Mouse (Mus musculus): ENCODE measurements around the gene Pkd2l1. TPM values are rescaled to one million over a fixed set of nuclear protein-coding genes. Genes with fewer than 3 reads are reported as not detected.

Gene Pkd2l1
- polyA plus RNA-seq, 1 experiment: not detected

GRCm38 (mm10) chr19:44157005-44157404, 35.2 kb downstream of the Pkd2l1 start:
- H3K36me3 ChIP-seq (ENCODE audit: control insufficient read depth, insufficient read depth): no peaks in the 10 kb centered on the region
- H3K4me3 ChIP-seq (ENCODE audit: insufficient read depth, poor library complexity, severe bottlenecking): no peak overlapping the region
- H3K79me2 ChIP-seq (ENCODE audit: control insufficient read depth, insufficient read depth): no peaks in the 10 kb centered on the region
- no peak overlapping the region for H3ac ChIP-seq (ENCODE audit: control insufficient read depth, insufficient read length, low read depth)
- H3K27me3 ChIP-seq (ENCODE audit: control insufficient read depth, insufficient read depth, insufficient read length): peaks cover 29% of the 10 kb centered on the region
- TF ChIP-seq USF1 (IDR thresholded peaks at IDR 0.05; ENCODE audit: low read depth): no peak
- H3K79me3 ChIP-seq (ENCODE audit: low read depth): no peaks in the 10 kb centered on the region

- Histone ChIP-seq H3ac (ENCODE audit: control insufficient read depth, insufficient read length, low read depth) (no peak overlapping the region), H3K4me3 (ENCODE audit: insufficient read depth, poor library complexity, severe bottlenecking) (no peak overlapping the region), H3K36me3 (ENCODE audit: control insufficient read depth, insufficient read depth) (no peaks in the 10 kb centered on the region), H3K27me3 (ENCODE audit: control insufficient read depth, insufficient read depth, insufficient read length) (peaks cover 34% of the 10 kb centered on the region), H3K79me3 (ENCODE audit: low read depth) (no peaks in the 10 kb centered on the region), H3K79me2 (ENCODE audit: control insufficient read depth, insufficient read depth) (no peaks in the 10 kb centered on the region)
- TF ChIP-seq MYOG (IDR thresholded peaks at IDR 0.05; ENCODE audit: control insufficient read depth, extremely low read depth, insufficient read length): no peak
- TF ChIP-seq CTCF (IDR thresholded peaks at IDR 0.05; ENCODE audit: control insufficient read depth, insufficient read depth, insufficient read length): no peak
- no peak for TF ChIP-seq MYOD1 (IDR thresholded peaks at IDR 0.05; ENCODE audit: control insufficient read depth, insufficient read length, low read depth)
- TF ChIP-seq FOSL1 (IDR thresholded peaks at IDR 0.05; ENCODE audit: insufficient read depth, low read length, poor library complexity, severe bottlenecking): no peak
- TF ChIP-seq MAX (IDR thresholded peaks at IDR 0.05): no peak
- TF ChIP-seq CEBPB (IDR thresholded peaks at IDR 0.05; ENCODE audit: low read depth): no peak
- TF ChIP-seq USF1 (IDR thresholded peaks at IDR 0.05; ENCODE audit: low read depth): no peak
These were observed 38.5 kb downstream of the Pkd2l1 start for GRCm38 (mm10) chr19:44153781-44154180.

GRCm38 (mm10) chr19:44148991-44149390, 43.3 kb downstream of the Pkd2l1 start:
- Histone ChIP-seq H3K4me3 (ENCODE audit: insufficient read depth, poor library complexity, severe bottlenecking) (no peak overlapping the region), H3K27me3 (ENCODE audit: control insufficient read depth, insufficient read depth, insufficient read length) (peaks cover 15% of the 10 kb centered on the region), H3K79me2 (ENCODE audit: control insufficient read depth, insufficient read depth) (peaks cover 22% of the 10 kb centered on the region), H3K79me3 (ENCODE audit: low read depth) (peaks cover 11% of the 10 kb centered on the region), H3K36me3 (ENCODE audit: control insufficient read depth, insufficient read depth) (peaks cover 12% of the 10 kb centered on the region), H3ac (ENCODE audit: control insufficient read depth, insufficient read length, low read depth) (no peak overlapping the region)
- TF ChIP-seq FOSL1 (IDR thresholded peaks at IDR 0.05; ENCODE audit: insufficient read depth, low read length, poor library complexity, severe bottlenecking) (no peak), CEBPB (IDR thresholded peaks at IDR 0.05; ENCODE audit: low read depth) (no peak), MAX (IDR thresholded peaks at IDR 0.05) (no peak), USF1 (IDR thresholded peaks at IDR 0.05; ENCODE audit: low read depth) (no peak), MYOG (IDR thresholded peaks at IDR 0.05; ENCODE audit: control insufficient read depth, extremely low read depth, insufficient read length) (no peak), CTCF (IDR thresholded peaks at IDR 0.05; ENCODE audit: control insufficient read depth, insufficient read depth, insufficient read length) (no peak)

- Histone ChIP-seq H3K79me3 (ENCODE audit: low read depth) (peaks cover 13% of the 10 kb centered on the region), H3K79me2 (ENCODE audit: control insufficient read depth, insufficient read depth) (peaks cover 28% of the 10 kb centered on the region), H3K4me3 (ENCODE audit: insufficient read depth, poor library complexity, severe bottlenecking) (no peak overlapping the region), H3K36me3 (ENCODE audit: control insufficient read depth, insufficient read depth) (peaks cover 18% of the 10 kb centered on the region), H3K27me3 (ENCODE audit: control insufficient read depth, insufficient read depth, insufficient read length) (peaks cover 11% of the 10 kb centered on the region), H3ac (ENCODE audit: control insufficient read depth, insufficient read length, low read depth) (no peak overlapping the region)
- no peak for TF ChIP-seq USF1 (IDR thresholded peaks at IDR 0.05; ENCODE audit: low read depth)
- no peak for TF ChIP-seq MYOD1 (IDR thresholded peaks at IDR 0.05; ENCODE audit: control insufficient read depth, insufficient read length, low read depth)
- no peak for TF ChIP-seq MYOG (IDR thresholded peaks at IDR 0.05; ENCODE audit: control insufficient read depth, extremely low read depth, insufficient read length)
- TF ChIP-seq MAX (IDR thresholded peaks at IDR 0.05): no peak
- no peak for TF ChIP-seq CEBPB (IDR thresholded peaks at IDR 0.05; ENCODE audit: low read depth)
- no peak for TF ChIP-seq FOSL1 (IDR thresholded peaks at IDR 0.05; ENCODE audit: insufficient read depth, low read length, poor library complexity, severe bottlenecking)
- TF ChIP-seq CTCF (IDR thresholded peaks at IDR 0.05; ENCODE audit: control insufficient read depth, insufficient read depth, insufficient read length): no peak
These were observed 43.9 kb downstream of the Pkd2l1 start for GRCm38 (mm10) chr19:44148345-44148744.

- peaks cover 8% of the 10 kb centered on the region for H3K27me3 ChIP-seq (ENCODE audit: control insufficient read depth, insufficient read depth, insufficient read length)
- no peak for TF ChIP-seq MYOG (IDR thresholded peaks at IDR 0.05; ENCODE audit: control insufficient read depth, extremely low read depth, insufficient read length)
- TF ChIP-seq CEBPB (IDR thresholded peaks at IDR 0.05; ENCODE audit: low read depth): no peak
- TF ChIP-seq MAX (IDR thresholded peaks at IDR 0.05): no peak
- TF ChIP-seq CTCF (IDR thresholded peaks at IDR 0.05; ENCODE audit: control insufficient read depth, insufficient read depth, insufficient read length): no peak
- no peak for TF ChIP-seq MYOD1 (IDR thresholded peaks at IDR 0.05; ENCODE audit: control insufficient read depth, insufficient read length, low read depth)
- TF ChIP-seq FOSL1 (IDR thresholded peaks at IDR 0.05; ENCODE audit: insufficient read depth, low read length, poor library complexity, severe bottlenecking): no peak
- TF ChIP-seq USF1 (IDR thresholded peaks at IDR 0.05; ENCODE audit: low read depth): no peak
- peaks cover 31% of the 10 kb centered on the region for H3K36me3 ChIP-seq (ENCODE audit: control insufficient read depth, insufficient read depth)
- H3ac ChIP-seq (ENCODE audit: control insufficient read depth, insufficient read length, low read depth): no peak overlapping the region
- peaks cover 13% of the 10 kb centered on the region for H3K79me3 ChIP-seq (ENCODE audit: low read depth)
- H3K79me2 ChIP-seq (ENCODE audit: control insufficient read depth, insufficient read depth): peaks cover 28% of the 10 kb centered on the region
- no peak overlapping the region for H3K4me3 ChIP-seq (ENCODE audit: insufficient read depth, poor library complexity, severe bottlenecking)
These were observed 45.3 kb downstream of the Pkd2l1 start for GRCm38 (mm10) chr19:44146951-44147350.

GRCm38 (mm10) chr19:44146568-44146879, 45.7 kb downstream of the Pkd2l1 start:
- peak overlapping the region; percentile 44 for H3ac ChIP-seq (ENCODE audit: control insufficient read depth, insufficient read length, low read depth)
- peaks cover 35% of the 10 kb centered on the region for H3K36me3 ChIP-seq (ENCODE audit: control insufficient read depth, insufficient read depth)
- H3K79me2 ChIP-seq (ENCODE audit: control insufficient read depth, insufficient read depth): peaks cover 28% of the 10 kb centered on the region
- H3K4me3 ChIP-seq (ENCODE audit: insufficient read depth, poor library complexity, severe bottlenecking): no peak overlapping the region
- peaks cover 13% of the 10 kb centered on the region for H3K79me3 ChIP-seq (ENCODE audit: low read depth)
- peaks cover 8% of the 10 kb centered on the region for H3K27me3 ChIP-seq (ENCODE audit: control insufficient read depth, insufficient read depth, insufficient read length)
- TF ChIP-seq MYOD1 (IDR thresholded peaks at IDR 0.05; ENCODE audit: control insufficient read depth, insufficient read length, low read depth) (no peak), CTCF (IDR thresholded peaks at IDR 0.05; ENCODE audit: control insufficient read depth, insufficient read depth, insufficient read length) (no peak), MYOG (IDR thresholded peaks at IDR 0.05; ENCODE audit: control insufficient read depth, extremely low read depth, insufficient read length) (no peak), USF1 (IDR thresholded peaks at IDR 0.05; ENCODE audit: low read depth) (no peak), FOSL1 (IDR thresholded peaks at IDR 0.05; ENCODE audit: insufficient read depth, low read length, poor library complexity, severe bottlenecking) (no peak), MAX (IDR thresholded peaks at IDR 0.05) (no peak), CEBPB (IDR thresholded peaks at IDR 0.05; ENCODE audit: low read depth) (no peak)
